Mouse (Mus musculus) limb, embryonic 14.5 days (tissue): ENCODE data around the gene Cops9. TPM values are rescaled to one million over a fixed set of nuclear protein-coding genes. Genes with fewer than 3 reads are reported as not detected.
A peak's percentile ranks its signal among the peaks of the same experiment; 100 is the strongest.

Source experiments
- ATAC-seq: fragments of 200-750 bp; cut with Nextera tagmentation; 2 replicates; pipeline ENCODE4 v1.8.0; 2017; ENCODE audit warnings: low read depth, moderate number of reproducible peaks, moderate TSS enrichment; ENCODE audit not compliant: low FRiP score
- DNase-seq: peaks from one replicate; pipeline ENCODE4 v3.0.0-alpha.2; 2015; ENCODE audit warnings: low spot score
- H3K27ac ChIP-seq: fragments of 300-500 bp; sonication (generic); replicated peaks from 2 replicates; pipeline ENCODE4 v1.5.1; 2014; ENCODE audit warnings: low read depth, mild to moderate bottlenecking, low read length, moderate library complexity, mixed read lengths
- H3K27me3 ChIP-seq: fragments of 300-500 bp; sonication (generic); 2 replicates; pipeline ENCODE4 v1.6.1; 2014; ENCODE audit warnings: low read length, mixed read lengths; ENCODE audit not compliant: control insufficient read depth, insufficient read depth
- H3K36me3 ChIP-seq: fragments of 300-500 bp; sonication (generic); 2 replicates; pipeline ENCODE4 v1.6.1; 2014; ENCODE audit warnings: mild to moderate bottlenecking, low read length, moderate library complexity, mixed read lengths; ENCODE audit not compliant: control insufficient read depth, insufficient read depth
- H3K4me1 ChIP-seq: fragments of 300-500 bp; sonication (generic); 2 replicates; pipeline ENCODE4 v1.6.1; 2014; ENCODE audit warnings: antibody characterized with exemption, low read length, mixed read lengths; ENCODE audit not compliant: control insufficient read depth, insufficient read depth
- H3K4me2 ChIP-seq: fragments of 300-500 bp; sonication (generic); replicated peaks from 2 replicates; pipeline ENCODE4 v1.6.1; 2014; ENCODE audit warnings: low read depth, mild to moderate bottlenecking, low read length, moderate library complexity; ENCODE audit not compliant: severe bottlenecking
- H3K4me3 ChIP-seq: fragments of 300-500 bp; sonication (generic); replicated peaks from 2 replicates; pipeline ENCODE4 v1.5.1; 2014; ENCODE audit warnings: low read length
- H3K9ac ChIP-seq: fragments of 300-500 bp; sonication (generic); 2 replicates; pipeline ENCODE4 v1.6.1; 2014; ENCODE audit warnings: mild to moderate bottlenecking, low read depth, low read length, moderate library complexity; ENCODE audit not compliant: severe bottlenecking
- H3K9me3 ChIP-seq: fragments of 300-500 bp; sonication (generic); 2 replicates; pipeline ENCODE4 v1.6.1; 2016; ENCODE audit warnings: low read length; ENCODE audit not compliant: control insufficient read depth
- POLR2A ChIP-seq: fragments of 200-500 bp; IDR thresholded peaks from 2 replicates; pipeline ENCODE4 v1.8.0; 2012; ENCODE audit warnings: inconsistent platforms, mild to moderate bottlenecking, moderate library complexity, borderline replicate concordance; ENCODE audit not compliant: insufficient read depth, insufficient read length; ENCODE audit errors: extremely low read depth
- WGBS: fragments of 180-500 bp; shearing (Covaris S2); extraction: QIAGEN DNeasy Blood & Tissue Kit; methylation state at CpG from one replicate; pipeline ENCODE4 v1.1.7; 2014; 5-methylcytosine and 5-hydroxymethylcytosine counted together
- polyA plus RNA-seq, 2 experiments: library from polyadenylated mRNA; depleted of rRNA in 1 of 2; stranded (reverse) in 1 of 2; unstranded in 1 of 2; fragments of >200 nt; fragmentation: Nextera tagmentation in 1 of 2; extraction: Ambion mirVana in 1 of 2; gene quantifications; 2 replicates each; pipeline versions ENCODE4 v1.2.1 to v1.2.3; 2012 to 2014

The Cops9 gene
- polyA plus RNA-seq, 2 experiments = 208 to 441 TPM

DNA sequence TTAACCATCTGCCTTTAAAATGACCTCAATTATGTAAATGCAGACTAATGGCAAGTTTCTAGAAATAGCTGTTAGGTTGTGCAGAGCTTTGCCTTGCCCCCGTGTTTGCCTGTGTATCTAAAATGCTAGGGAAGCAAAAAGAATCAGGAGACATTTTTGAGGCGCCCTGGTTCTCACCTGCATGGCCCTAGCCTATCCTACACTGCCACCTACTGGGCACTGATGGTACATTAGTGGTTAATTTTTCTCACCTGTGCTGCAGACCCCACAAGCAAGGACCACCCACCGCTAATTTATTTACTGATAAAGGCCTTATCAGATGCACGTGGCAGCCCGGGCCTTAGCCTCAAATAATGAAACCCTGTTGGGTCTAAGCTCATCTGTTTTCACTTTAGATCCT is 30.8 kb downstream of the Cops9 start:
- WGBS = 6% methylated on average over 5 of the region's 5 CpGs
- Histone ChIP-seq H3K9ac (no peak overlapping the region), H3K4me2 (no peak overlapping the region), H3K27me3 (no peaks in the 10 kb centered on the region), H3K4me1 (no peaks in the 10 kb centered on the region), H3K27ac (no peak overlapping the region), H3K4me3 (no peak overlapping the region), H3K36me3 (no peaks in the 10 kb centered on the region), H3K9me3 (no peaks in the 10 kb centered on the region)
- TF ChIP-seq POLR2A = no peak
- DNase-seq = peak; percentile 63
- ATAC-seq = peak; percentile 57; the same call in 1 of the 2 replicates

DNA sequence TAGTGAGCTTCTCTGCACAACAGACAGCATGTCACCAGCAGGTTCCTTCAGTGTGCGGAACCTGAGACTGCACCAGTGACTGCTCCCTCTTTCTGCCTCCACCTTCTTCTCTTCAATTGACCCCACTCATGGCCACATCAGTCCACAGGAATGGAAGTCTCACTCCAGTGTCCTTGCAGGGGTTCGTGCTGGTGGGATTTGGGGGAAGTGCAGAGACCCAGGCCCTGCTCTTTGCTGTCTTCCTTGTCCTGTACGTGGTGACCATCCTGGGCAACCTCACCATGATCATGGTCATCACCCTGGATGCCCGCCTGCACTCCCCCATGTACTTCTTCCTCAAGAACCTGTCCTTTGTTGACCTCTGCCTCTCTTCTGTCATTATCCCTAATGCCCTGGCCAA is 34.1 kb downstream of the Cops9 start:
- Histone ChIP-seq H3K27me3 (no peaks in the 10 kb centered on the region), H3K36me3 (no peaks in the 10 kb centered on the region), H3K4me2 (no peak overlapping the region), H3K9me3 (no peaks in the 10 kb centered on the region), H3K4me1 (no peaks in the 10 kb centered on the region), H3K27ac (no peak overlapping the region), H3K9ac (no peak overlapping the region), H3K4me3 (no peak overlapping the region)
- ATAC-seq (no peak), DNase-seq (no peak)
- no peak for TF ChIP-seq POLR2A
- 74% methylated on average over 4 of the region's 4 CpGs for WGBS

DNA sequence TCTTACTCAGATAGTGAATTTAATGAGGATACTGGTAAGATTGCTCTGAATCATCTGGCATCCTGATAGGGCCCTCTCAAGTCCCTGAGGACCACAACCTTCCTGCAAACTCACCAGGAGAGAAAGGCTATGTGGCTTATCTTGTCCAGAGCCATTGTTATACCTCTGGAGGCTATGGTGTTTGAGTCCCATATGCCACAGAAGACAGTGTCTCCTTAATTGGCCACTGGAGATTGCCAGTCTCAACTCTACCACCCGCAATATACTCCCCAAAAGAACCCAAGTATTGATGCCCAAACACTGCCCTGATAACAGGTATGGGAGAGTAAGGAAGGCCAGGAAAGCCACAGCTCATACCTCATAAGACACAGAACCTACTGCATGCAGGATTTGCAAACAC is 36.3 kb downstream of the Cops9 start, which contains the start of gene Olfr1410:
TSS of gene Olfr1410 (plus strand) at position 301 of the 400 bp plus-strand sequence.
- Histone ChIP-seq H3K4me1 (no peaks in the 10 kb centered on the region), H3K4me2 (no peak within 1 kb of the TSS), H3K9me3 (no peaks in the 10 kb centered on the region), H3K9ac (no peak within 1 kb of the TSS), H3K4me3 (no peak within 1 kb of the TSS), H3K36me3 (no peaks in the 10 kb centered on the region), H3K27me3 (no peaks in the 10 kb centered on the region), H3K27ac (no peak within 1 kb of the TSS)
- 94% methylated on average over 1 of the region's 1 CpGs for WGBS
- no peak for DNase-seq
- ATAC-seq = no peak
- no peak for TF ChIP-seq POLR2A

DNA sequence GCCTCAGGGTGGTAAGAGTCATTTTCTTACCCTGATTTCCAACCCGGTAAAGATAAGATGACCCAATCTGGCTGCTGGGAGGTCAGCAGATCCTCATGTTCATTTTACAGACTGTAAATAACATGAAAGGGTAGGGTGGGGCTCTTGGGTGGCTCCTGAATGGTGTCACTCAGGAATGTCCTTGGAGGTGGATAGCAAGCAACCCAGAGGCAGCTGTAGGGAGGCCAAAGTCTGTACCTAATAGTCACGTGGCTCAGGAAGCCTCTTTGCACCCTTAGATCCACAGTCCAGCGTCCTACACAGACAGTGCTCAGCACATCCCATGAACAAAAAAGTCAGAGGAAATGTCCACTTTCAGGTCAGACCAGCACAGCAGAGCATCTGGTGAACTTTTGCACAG is 45.8 kb downstream of the Cops9 start:
- Histone ChIP-seq H3K27me3 (no peaks in the 10 kb centered on the region), H3K27ac (no peak overlapping the region), H3K4me3 (no peak overlapping the region), H3K9ac (no peak overlapping the region), H3K9me3 (no peaks in the 10 kb centered on the region), H3K36me3 (no peaks in the 10 kb centered on the region), H3K4me2 (no peak overlapping the region), H3K4me1 (no peaks in the 10 kb centered on the region)
- WGBS = 86% methylated on average over 3 of the region's 3 CpGs
- no peak for ATAC-seq
- DNase-seq = no peak
- TF ChIP-seq POLR2A = no peak

DNA sequence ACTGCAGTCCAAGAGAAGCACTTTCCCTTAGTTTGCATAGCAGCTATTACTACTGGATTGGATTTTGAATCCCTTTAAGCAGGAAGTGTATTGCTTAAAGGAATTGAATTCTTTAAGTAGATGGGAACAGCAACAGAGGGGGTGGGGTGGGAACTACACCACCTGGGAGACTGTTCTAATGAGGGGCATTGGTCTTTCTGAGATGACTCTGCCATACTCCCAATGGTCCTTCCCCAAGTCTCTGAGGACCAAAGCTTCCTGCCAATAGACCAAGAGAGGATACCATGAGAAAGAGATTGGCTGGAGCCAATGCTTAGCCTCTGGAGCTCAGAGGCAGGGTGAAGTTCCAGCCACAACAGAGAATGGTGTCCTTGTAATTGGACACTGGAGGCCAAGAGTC is 47.7 kb downstream of the Cops9 start, which contains the start of gene Olfr1411:
TSS of gene Olfr1411 (plus strand) at position 301 of the 400 bp plus-strand sequence.
- Histone ChIP-seq H3K27ac (no peak within 1 kb of the TSS), H3K4me1 (no peaks in the 10 kb centered on the region), H3K9ac (no peak within 1 kb of the TSS), H3K9me3 (no peaks in the 10 kb centered on the region), H3K4me3 (no peak within 1 kb of the TSS), H3K27me3 (no peaks in the 10 kb centered on the region), H3K4me2 (no peak within 1 kb of the TSS), H3K36me3 (no peaks in the 10 kb centered on the region)
- no peak for TF ChIP-seq POLR2A
- ATAC-seq (no peak), DNase-seq (no peak)

Other genes starting within 250 kb of the Cops9 start
- gene Ndufa10, start 168.1 kb downstream of the Cops9 start, polyA plus RNA-seq (2012; rRNA removed) = 99.4 and 110 TPM in 2 replicates
- gene Ndufa10, start 168.1 kb downstream of the Cops9 start, polyA plus RNA-seq (2014; fragmentation: Nextera tagmentation; extraction: Ambion mirVana) = 270 and 271 TPM in 2 replicates
- gene Olfr1416, start 156.9 kb downstream of the Cops9 start, polyA plus RNA-seq (2012; rRNA removed) = not detected in 2 replicates
- gene Olfr1416, start 156.9 kb downstream of the Cops9 start, polyA plus RNA-seq (2014; fragmentation: Nextera tagmentation; extraction: Ambion mirVana) = not detected in 2 replicates
- gene Olfr1415, start 145.9 kb downstream of the Cops9 start, polyA plus RNA-seq (2012; rRNA removed) = not detected in 2 replicates
- gene Olfr1415, start 145.9 kb downstream of the Cops9 start, polyA plus RNA-seq (2014; fragmentation: Nextera tagmentation; extraction: Ambion mirVana) = not detected in 2 replicates
- gene Olfr1414, start 123.3 kb downstream of the Cops9 start, polyA plus RNA-seq (2012; rRNA removed) = not detected in 2 replicates
- gene Olfr1414, start 123.3 kb downstream of the Cops9 start, polyA plus RNA-seq (2014; fragmentation: Nextera tagmentation; extraction: Ambion mirVana) = not detected in 2 replicates
- gene Olfr1413, start 70.7 kb downstream of the Cops9 start, polyA plus RNA-seq (2012; rRNA removed) = not detected in 2 replicates
- not detected in 2 replicates for gene Olfr1413, start 70.7 kb downstream of the Cops9 start, polyA plus RNA-seq (2014; fragmentation: Nextera tagmentation; extraction: Ambion mirVana)
- not detected in 2 replicates for gene Olfr1412, start 56.2 kb downstream of the Cops9 start, polyA plus RNA-seq (2012; rRNA removed)
- gene Olfr1412, start 56.2 kb downstream of the Cops9 start, polyA plus RNA-seq (2014; fragmentation: Nextera tagmentation; extraction: Ambion mirVana) = not detected in 2 replicates
- not detected in 2 replicates for gene Olfr1411, start 47.6 kb downstream of the Cops9 start, polyA plus RNA-seq (2012; rRNA removed)
- not detected in 2 replicates for gene Olfr1411, start 47.6 kb downstream of the Cops9 start, polyA plus RNA-seq (2014; fragmentation: Nextera tagmentation; extraction: Ambion mirVana)
- not detected in 2 replicates for gene Olfr1410, start 36.2 kb downstream of the Cops9 start, polyA plus RNA-seq (2012; rRNA removed)
- gene Olfr1410, start 36.2 kb downstream of the Cops9 start, polyA plus RNA-seq (2014; fragmentation: Nextera tagmentation; extraction: Ambion mirVana) = not detected in 2 replicates
- not detected in 2 replicates for gene Olfr12, start 24.2 kb downstream of the Cops9 start, polyA plus RNA-seq (2012; rRNA removed)
- gene Olfr12, start 24.2 kb downstream of the Cops9 start, polyA plus RNA-seq (2014; fragmentation: Nextera tagmentation; extraction: Ambion mirVana) = not detected in 2 replicates
- gene Otos, start 6.9 kb upstream of the Cops9 start, polyA plus RNA-seq (2012; rRNA removed) = 0.19 TPM in 1 of 2 replicates, not detected in the other
- gene Otos, start 6.9 kb upstream of the Cops9 start, polyA plus RNA-seq (2014; fragmentation: Nextera tagmentation; extraction: Ambion mirVana) = not detected in 2 replicates
- 75.5 and 107 TPM in 2 replicates for gene Gpc1, start 189.7 kb upstream of the Cops9 start, polyA plus RNA-seq (2012; rRNA removed)
- gene Gpc1, start 189.7 kb upstream of the Cops9 start, polyA plus RNA-seq (2014; fragmentation: Nextera tagmentation; extraction: Ambion mirVana) = 72.8 and 76.2 TPM in 2 replicates